Mouse (Mus musculus) layer of hippocampus, adult 11-12 months (tissue): ENCODE results near the gene Snx29.
A peak's percentile ranks its signal among the peaks of the same experiment; 100 is the strongest.
"Not testable (repeated sequence)": the region's sequence is repeated elsewhere in the genome, so short reads cannot be mapped to it uniquely, and the experiment has no call there.

Source experiments
- DNase-seq: peaks from one replicate; pipeline ENCODE4 v3.0.0; 2022; ENCODE audit warnings: low spot score

The Snx29 gene

DNA sequence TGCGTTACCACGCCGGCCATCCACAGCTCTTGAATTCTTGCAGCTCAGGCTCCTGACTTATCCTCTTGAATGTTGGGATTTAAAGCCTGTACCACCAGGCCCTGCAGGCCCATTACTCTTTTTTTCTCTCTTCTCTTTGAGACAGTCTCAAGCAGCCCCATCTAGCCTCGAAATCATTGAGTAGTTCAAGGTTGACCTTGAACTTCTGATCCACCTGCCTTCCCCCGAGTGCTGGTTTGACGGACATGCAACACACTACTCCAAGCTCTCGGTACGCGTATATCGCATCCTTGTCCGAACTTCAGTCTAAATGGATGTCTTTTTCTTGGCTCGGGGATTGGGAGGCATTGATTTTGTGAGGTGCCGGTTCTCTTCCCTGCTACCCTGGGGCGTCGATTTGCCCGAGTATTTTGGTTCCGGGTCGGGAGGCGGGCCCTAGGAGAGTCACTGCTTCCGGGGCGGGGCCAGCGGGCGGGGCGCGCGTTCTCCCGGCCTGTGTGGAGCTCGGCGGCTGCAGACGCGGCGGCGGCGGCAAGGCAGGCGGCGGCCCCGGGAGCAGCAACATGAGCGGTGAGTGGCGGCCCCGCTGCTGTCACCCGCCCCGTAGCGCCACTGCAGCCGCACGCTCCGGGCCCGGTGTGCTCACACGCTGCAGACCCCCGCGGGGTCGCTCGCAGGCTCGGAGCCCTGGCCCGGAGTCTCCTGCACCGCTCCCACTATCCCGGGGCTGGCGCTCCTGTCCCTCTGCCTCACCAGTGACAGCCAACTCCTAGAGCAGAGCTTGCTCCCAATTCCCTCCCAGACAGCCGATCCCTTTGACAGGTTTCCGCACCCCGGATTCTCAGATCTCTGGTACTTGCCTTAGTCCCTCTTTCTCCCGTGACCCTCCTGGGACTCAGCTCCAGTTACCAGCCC is at the start of gene Snx29:
TSS of gene Snx29 (plus strand) at position 500 of the 915 bp plus-strand sequence.
- peak; percentile 98 for DNase-seq

DNA sequence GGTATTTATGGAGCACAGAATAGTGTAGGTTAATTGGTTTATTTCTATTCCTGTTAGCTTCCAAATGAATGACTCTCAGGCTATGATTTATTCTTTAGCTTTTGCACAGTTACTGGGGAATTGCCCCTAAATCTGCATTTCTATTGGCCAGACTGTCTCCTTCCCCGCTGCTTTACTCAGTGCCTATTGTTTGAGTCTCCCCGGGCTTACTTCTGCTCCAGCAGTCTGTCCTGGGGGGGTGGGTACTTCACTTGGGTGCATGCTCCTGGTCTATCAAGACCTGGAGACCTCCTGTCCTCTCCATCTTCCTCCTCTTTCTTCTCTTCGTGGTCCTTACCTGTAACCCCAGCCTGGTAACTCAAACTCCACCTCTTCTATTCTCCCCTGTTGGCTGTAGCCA is 45.8 kb upstream of the Snx29 start:
- DNase-seq, result no peak

DNA sequence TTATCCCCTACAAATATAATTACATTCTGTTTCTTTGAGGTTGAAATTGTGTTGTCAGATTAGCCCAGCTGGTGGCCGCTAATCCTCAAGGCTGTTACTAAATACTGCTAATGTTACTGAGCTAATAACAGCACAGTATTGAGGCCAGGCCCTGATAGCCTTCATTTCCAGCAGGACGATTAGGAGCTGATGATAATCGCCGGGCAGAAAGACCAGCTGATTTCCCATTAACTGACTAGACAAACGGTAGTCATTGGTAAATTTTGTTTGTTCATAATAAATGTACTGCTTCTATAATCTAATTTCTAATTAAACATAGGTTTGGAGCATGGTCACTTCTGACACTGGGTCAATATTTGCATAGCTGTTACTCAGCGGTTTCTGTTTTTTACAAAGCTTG is 43.9 kb upstream of the Snx29 start:
- no peak for DNase-seq

DNA sequence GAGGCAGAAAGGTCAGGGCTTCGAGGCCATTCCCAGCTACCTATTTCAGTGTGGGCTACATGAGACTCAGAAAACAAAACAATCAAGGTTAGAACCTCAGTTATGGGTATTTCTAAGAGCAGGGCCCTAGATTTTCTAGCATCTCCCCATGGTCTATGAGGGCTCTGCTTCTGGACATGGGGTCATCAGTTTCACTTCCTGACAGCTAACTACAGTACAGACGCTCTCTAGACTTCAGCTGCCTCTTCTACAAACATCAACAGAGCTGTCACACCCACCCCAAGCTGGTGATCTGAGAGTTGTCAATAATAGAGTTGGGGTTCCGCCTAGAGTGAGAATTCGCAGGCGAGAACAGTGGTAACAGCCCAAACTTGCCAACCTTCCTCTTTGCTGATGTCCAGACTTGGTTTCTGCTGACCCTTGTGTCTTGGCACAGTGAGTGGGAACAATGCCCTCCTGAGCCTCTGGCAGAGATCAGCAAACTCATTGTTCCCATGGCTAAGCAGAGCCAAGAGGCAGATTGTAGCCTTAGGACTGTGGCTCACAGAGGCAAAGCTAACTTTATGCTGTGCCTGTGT is 40.0 kb upstream of the Snx29 start:
- peak; percentile 63 for DNase-seq

DNA sequence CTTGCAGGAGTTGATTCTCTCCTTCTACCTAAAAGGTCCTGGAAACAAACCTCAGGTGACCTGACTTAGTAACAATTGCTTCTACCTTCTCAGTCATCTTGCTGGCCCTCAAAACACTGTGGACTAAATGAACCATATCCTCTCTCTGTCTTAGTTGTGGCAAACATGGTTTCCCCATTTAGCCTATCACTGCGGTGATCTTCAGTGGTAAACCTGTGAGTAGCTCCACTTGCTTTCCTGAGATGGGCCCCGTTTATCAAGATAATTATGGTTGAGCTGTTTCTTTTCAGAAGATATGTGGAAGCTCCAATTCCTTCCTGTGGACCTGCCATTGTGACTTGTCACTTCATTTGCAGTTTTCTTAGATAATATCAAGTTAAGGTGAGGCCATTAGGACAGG is 37.8 kb upstream of the Snx29 start:
- DNase-seq, result no peak

DNA sequence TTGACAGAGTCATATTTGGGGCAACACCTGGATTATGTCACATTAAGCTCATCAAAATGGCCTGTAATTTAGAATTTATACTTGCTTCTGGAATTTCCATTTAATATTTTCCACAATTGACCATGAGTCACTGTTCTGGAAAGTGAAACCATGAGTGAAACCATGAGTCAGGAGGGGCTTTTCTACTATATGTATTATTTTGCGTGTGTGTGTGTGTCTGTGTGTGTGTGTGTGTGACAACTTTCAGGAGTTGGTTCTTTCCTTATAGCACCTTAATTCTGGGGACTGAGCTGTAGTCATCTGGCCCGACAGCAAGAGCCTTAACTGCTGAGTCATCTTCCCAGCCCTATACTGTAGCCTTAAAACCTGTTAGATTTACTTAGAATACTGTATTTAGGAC is 36.8 kb upstream of the Snx29 start:
- no peak for DNase-seq

DNA sequence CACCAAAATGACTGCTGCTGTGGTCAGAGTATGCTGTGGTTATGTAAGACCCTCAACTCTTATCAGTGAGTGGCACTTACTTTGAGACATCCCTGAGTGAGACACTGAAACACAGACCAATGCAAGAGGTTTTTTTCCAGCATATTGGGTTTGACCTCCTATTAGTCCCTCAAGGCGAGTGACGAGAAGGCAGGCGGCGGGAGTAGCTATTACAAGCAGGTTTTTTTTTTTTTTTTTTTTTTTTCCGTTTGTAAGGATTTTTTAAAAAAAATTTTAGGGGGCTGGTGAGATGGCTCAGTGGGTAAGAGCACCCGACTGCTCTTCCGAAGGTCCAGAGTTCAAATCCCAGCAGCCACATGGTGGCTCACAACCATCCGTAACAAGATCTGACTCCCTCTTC is 33.8 kb upstream of the Snx29 start:
- DNase-seq, result not testable (repeated sequence)

DNA sequence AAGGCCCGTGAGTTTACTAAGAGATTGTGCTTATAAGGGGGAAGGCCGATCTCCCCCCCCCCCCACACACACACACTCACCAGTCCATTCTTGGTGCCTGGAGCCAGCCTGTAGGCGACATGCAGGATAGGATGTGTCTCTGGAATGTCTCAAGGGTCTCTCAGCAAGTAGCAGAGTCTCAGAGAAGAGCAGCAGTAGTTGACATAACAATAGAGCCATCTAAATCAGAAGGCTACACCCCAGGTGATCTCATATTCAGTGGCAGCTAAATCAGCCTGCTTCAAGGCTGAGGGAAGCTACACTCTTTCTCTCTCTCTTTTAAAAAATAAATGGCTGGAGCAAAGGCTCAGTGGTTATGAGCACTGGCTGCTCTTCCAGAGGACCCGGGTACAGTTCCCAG is 27.1 kb upstream of the Snx29 start:
- not testable (repeated sequence) for DNase-seq

DNA sequence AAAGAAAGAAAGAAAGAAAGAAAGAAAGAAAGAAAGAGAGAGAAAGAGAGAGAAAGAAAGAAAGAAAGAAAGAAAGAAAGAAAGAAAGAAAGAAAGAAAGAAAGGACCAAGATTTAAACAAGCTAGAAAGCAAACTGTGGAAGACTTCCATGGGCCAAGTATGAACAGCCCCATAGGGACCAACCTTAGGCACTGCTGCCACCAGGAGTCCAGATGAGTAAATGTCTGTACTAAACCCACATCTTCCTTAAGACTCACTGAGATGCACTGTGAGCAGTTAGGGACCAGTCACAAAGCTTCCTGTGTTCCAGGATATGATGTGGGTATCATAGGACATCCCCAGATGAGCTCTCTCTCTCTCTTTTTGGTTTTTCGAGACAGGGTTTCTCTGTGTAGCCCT is 25.0 kb upstream of the Snx29 start:
- peak; percentile 27 for DNase-seq

DNA sequence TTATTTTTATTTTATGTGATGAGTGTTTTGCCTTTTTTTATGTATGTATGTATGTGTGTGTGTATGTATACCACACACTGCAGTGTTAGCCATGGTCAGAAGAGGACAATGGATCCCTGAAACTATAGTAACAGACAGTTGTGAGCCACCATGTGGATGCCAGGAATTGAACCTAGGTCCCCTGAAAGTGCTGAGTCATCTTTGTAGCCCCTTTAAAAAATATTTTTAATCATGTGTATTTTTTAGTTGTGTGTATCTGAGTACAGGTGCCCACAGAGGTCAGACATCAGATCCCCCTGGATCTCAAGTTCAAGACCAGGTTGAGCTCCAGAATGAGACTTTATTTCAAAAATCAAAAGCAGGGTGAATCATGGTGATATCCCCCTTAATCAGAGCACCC is 19.0 kb upstream of the Snx29 start:
- no peak for DNase-seq

DNA sequence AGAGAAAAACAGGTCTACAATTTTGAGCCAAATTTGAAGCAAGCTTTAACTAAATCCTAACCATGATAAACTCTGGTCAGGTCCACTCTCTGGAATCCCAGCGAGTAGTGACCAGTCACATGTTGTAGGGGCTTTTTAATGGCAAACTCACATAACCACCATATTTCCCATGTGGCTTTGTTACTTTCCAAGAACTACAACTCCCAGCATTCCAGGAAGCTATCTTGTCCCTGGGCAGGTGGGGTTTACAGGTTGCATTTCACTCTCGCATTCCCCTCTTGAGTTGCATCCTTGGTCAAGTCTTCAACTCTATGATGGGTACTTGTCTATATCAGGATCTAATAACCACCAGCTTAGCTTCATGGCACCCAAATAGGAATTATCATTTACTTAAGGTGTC is 17.2 kb upstream of the Snx29 start:
- no peak for DNase-seq

DNA sequence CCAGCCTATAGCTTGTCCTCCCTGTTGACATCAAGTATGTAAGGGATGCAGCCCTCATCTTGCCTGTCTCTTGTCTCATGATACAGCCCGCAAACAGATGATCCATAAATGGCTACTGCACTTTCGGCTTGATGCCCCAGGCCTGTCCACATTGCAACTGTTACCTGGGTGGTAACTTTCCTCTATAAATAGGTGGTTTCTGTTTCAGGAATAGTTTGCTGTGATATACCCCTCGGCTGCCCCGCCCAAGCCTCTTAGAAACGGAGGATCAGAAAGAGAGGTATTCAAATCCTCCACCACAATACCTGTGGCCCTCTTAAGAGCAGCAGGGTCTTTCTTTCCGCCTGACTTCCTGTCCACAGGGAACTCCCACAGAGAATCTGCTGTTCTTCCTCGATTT is 9.2 kb upstream of the Snx29 start, which contains the start of gene Tnfrsf17:
TSS of gene Tnfrsf17 (plus strand) at position 301 of the 400 bp plus-strand sequence.
- DNase-seq, result no peak

DNA sequence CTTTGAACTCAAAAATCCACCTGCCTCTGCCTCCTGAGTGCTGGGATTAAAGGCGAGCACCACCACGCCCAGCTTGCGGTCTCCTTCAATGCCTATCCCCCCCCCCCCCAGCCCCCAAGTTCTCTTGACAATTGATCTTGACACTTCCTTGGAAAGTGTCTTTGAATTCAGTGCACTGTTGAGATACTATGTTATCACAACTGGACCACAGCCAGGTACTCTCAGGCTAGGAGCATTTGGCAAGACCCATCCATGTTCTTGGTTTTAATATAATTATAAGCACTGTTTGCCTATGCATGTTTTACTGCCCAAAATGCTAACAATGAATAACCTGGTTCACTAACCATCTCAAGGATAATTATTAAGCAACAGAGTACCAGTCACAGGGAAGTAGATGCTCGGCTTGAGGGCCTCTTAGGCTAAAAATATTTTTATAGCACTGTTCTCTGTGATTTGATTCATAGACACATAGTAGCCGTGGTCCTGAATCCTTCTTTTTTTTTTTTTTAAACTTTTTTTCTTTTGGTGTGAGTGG is 6.9 kb upstream of the Snx29 start:
- no peak for DNase-seq

DNA sequence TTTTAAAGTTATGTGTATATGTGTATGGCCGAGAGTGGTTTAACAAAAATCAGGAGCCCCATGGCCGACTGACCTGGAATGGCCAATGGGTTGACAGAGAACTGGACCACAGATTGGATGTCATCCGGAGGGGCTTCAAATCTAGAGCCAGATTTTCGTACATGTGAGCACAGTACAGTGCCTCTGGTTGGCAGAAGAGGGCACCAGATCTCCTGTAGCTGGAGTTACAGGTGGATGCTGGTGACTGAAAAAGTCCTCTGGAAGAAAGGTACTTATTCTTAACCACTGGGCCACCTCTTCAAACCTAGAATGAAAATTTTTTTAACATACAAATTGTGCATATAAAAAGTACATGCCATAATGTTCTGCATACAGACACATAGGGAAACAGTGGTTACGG is 6.0 kb upstream of the Snx29 start:
- no peak for DNase-seq

DNA sequence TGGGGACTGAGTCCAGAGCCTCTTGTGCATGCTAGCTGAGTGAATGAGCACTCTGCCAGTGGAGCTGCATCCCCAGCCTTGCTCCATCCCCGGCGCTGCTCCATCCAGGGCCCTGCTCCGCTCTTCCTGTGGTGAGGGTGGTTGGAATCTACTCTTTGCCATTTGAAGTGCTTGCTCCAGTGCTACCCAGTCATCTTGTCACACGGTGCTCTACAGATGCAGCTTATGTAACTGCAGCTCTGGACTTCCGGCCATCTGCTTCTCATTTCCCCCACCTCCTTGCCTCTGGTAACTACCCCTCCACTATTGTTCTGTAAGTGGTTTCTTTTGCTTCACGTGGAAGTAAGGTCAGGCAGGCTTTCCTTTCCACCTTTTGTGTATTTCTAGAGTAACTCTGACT is 5.4 kb upstream of the Snx29 start:
- peak; percentile 29 for DNase-seq

DNA sequence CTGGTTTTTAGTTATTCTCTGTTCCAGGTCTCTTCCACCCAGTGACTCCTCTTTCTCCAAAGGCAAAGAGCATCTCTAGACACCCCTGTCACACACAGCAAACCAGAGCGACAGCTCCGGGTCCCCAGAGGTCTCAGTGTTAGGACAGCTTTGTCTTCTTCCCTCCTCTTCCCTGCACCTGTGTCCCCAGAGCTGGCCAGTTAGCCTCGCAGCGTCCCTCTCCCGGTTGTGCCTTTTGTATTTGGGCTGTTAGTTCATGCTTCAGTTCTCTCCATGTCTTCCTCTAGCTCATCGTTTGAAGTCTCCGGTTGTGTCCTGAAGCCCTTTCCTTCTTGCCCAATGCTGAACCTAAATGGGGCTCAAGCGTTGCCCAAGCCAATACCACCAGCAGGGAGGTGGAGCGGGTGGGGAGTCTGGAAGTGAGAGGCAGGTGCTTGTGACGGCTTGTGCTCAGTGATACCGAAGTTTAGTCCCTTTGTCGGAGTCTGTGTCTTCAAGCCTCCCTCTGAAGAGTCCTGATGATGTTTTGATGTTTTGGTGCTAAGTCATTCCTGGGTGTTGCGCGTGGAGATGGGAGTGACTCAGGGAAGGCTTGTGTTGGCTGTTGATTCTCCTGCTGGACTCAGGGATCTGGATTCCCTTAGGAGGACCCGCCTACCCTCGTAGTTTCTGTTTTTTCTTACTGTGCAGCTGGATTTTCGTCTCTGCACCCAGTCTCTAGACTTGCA is 780 bp downstream of the Snx29 start:
- DNase-seq, result peak; percentile 20

DNA sequence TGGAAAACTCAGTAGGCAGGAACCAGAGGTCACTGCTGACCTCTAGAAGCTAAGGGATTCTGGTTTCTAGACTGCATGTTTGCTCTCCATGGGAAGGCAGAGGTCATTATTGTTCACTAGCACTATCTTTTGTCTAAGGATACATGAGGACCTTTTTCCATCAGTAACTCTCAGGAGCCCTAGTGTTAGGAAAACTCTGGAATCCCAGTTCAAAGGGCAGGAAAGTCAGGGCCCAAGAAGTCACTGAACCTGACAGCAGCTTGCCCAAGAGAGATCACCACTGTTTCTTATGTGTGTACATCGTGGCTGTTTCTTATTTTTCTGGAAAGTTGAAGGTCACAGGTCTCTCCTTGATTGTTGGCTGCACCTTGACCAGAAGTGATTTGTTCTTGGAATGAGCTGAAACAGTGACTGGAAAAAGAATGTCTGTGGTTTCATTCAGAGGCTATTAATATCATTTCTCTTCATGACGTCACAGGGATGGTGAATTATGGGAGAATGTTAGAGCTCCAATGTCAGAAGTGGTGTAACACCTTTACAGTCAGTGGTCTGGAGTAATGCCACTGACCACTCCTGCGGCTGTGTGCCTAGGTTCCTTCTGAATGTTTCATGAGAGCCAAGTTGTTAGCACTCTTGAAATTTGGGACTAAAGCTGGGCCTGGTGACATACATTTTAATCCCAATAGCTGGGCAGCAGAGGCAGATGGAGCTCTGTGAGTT is 7.5 kb downstream of the Snx29 start:
- DNase-seq, result no peak

DNA sequence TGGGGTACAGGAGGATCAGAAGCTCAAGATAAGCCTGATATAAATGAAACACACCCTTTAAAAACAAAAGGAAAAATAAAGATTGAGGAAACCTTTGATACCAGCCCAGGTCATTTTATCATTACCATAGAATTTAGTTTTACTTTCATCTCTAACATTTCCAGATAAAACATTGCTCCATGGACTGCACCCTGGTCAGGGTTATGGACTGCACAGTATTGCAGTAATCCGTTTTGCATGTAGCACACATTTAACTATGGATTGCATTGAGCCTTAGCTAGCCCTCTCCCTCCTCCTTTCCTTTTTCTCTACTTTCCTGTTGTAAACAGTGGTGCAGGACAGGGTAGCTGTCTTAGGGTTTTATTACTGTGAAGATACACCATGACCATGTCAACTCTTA is 8.3 kb downstream of the Snx29 start:
- no peak for DNase-seq

DNA sequence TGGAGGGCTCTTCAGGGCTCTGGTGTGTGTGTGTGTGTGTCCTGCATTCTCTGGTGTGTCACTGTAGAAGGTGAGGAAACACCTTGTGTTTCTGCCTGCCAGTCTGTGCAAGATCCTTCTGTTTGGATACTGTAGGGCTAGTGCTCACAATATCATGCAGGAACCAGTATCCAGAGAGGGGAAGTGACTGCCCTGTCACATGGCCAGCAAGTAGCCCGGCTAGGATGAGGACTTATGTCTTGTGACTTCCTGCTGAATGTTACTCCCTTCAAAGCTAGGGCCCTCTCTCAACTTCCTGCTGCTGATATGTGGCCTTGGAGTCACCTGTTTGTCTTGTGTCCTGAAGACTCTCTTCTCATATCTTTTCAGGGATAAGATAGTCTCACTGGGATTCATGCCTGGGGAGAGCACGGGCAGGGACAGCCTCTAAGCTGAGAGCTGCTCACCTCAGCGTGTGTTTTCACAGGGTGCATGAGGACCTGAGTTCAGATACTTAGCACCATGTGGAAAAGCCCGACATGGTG is 20.6 kb downstream of the Snx29 start:
- peak; percentile 36 for DNase-seq

DNA sequence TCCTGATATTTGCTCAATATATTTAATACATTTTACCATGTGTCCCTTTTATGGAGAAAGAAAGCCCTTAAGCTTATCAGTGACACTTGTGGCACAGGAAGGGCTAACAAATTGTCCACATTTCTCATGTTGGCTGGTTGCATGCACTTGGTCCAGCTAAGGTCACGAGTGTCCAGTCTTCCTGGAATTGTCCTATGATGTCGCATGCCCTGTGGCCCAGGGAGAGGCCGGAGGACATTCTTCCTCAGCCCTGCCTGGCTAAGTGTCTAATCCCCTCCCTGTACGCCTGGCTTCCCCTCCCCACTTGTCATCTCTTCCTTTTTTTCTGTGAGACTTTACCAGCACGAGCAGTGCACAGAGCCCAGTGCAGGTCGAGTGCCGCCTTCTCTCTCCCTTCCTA is 29.2 kb downstream of the Snx29 start:
- DNase-seq, result no peak

DNA sequence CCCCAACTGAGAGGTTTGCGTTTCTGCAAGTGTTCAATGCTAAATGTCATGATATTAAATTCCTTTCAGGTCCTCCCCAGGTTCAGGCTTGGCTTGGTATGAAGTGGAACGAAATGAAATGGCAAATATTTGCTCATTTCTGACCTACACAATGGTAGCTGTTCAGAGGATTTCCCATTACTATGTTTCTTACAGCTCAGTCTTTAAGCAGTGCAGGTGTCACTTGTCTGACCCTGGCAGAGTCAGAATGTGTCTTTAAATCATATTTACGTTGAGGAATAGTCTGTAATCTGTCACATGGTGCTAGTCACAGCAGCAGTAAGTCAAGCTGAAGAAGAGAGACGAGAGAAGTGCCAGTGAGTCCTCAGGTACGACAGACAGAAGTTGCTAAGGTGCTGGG is 36.5 kb downstream of the Snx29 start:
- no peak for DNase-seq

DNA sequence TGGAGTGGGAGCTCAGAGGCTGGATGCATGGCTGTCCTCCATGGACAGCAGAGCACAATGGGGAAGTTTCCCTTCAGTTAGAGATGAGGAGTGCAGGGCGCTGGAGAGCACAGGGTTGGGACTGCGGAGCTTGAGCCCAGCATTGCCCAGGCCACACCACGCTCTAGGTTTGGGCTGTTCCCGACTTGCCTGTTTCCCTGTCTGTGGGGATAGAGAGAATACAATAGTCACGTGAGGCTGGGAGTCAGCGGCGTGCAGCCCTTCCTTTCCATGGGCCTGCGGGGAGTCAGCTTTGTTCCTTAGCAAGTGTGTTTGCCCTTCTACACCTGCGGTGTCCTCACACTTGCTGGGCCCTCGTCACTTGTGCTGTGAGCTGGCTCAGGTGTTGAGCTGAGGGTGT is 37.2 kb downstream of the Snx29 start:
- no peak for DNase-seq
